Mouse (Mus musculus) layer of hippocampus, adult 9-10 months (tissue): ENCODE measurements around the gene Gm13275.
"Not testable (repeated sequence)": the region's sequence is repeated elsewhere in the genome, so short reads cannot be mapped to it uniquely, and the experiment has no call there.

Source experiments
- DNase-seq: peaks from one replicate; pipeline ENCODE4 v3.0.0; 2022; ENCODE audit warnings: low spot score

The Gm13275 gene

DNA sequence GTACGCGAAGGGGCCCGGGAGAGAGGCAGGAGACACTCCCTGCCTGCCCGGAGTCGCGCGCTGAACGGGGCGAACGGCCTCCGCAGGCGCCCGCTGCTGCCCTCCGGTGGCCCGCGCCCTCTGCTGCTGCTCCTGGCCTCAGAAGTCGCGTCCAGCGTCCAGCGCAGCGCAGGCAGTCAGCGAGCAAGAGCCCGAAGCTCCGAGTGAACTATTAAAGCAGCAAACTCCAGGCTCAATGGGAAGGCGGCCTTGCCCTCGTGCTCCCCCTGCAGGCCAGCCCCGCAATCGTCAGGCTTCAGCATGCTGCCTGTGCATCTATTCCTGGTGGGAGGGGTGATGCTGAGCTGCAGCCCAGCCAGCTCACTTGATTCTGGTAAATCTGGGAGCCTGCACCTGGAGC lies 2.8 kb downstream of the Gm13275 start, which contains the start of gene Gm13279:
TSS of gene Gm13279 (plus strand) at position 301 of the 400 bp plus-strand sequence.
- DNase-seq, result not testable (repeated sequence)

DNA sequence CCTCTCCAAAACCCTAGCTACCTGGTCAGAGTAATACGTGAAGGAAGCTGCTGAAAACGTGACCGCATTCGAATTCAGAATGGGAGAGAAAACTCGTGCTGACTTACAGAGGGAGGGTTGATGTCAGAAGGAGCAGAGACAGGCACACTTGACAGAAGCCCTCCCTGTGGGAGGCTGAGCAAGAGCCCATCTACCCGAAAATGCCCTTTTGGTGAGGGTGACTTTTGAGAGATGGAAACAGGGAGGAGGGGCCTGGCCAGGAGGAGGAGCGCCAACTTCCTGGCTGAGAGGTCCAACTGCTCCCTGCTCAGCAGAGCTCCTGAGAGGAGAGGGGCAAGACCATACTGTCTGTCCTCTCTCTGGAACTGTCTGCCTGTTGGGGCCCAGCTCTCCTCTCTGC lies 5.1 kb downstream of the Gm13275 start, which contains the start of gene Gm13285:
TSS of gene Gm13285 (plus strand) at position 301 of the 400 bp plus-strand sequence.
- not testable (repeated sequence) for DNase-seq

DNA sequence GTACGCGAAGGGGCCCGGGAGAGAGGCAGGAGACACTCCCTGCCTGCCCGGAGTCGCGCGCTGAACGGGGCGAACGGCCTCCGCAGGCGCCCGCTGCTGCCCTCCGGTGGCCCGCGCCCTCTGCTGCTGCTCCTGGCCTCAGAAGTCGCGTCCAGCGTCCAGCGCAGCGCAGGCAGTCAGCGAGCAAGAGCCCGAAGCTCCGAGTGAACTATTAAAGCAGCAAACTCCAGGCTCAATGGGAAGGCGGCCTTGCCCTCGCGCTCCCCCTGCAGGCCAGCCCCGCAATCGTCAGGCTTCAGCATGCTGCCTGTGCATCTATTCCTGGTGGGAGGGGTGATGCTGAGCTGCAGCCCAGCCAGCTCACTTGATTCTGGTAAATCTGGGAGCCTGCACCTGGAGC lies 8.7 kb downstream of the Gm13275 start, which contains the start of gene Gm13287:
TSS of gene Gm13287 (plus strand) at position 301 of the 400 bp plus-strand sequence.
- not testable (repeated sequence) for DNase-seq

DNA sequence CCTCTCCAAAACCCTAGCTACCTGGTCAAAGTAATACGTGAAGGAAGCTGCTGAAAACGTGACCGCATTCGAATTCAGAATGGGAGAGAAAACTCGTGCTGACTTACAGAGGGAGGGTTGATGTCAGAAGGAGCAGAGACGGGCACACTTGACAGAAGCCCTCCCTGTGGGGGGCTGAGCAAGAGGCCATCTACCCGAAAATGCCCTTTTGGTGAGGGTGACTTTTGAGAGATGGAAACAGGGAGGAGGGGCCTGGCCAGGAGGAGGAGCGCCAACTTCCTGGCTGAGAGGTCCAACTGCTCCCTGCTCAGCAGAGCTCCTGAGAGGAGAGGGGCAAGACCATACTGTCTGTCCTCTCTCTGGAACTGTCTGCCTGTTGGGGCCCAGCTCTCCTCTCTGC lies 10.9 kb downstream of the Gm13275 start, which contains the start of gene Gm13288:
TSS of gene Gm13288 (plus strand) at position 301 of the 400 bp plus-strand sequence.
- not testable (repeated sequence) for DNase-seq

DNA sequence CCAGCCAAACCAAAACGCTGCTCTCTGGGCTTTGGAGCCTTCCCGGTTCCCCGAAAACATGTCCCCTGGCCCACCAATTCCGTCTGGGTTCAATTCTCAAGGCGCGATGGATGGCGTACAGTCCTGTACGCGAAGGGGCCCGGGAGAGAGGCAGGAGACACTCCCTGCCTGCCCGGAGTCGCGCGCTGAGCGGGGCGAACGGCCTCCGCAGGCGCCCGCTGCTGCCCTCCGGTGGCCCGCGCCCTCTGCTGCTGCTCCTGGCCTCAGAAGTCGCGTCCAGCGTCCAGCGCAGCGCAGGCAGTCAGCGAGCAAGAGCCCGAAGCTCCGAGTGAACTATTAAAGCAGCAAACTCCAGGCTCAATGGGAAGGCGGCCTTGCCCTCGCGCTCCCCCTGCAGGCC lies 11.5 kb downstream of the Gm13275 start:
- not testable (repeated sequence) for DNase-seq

DNA sequence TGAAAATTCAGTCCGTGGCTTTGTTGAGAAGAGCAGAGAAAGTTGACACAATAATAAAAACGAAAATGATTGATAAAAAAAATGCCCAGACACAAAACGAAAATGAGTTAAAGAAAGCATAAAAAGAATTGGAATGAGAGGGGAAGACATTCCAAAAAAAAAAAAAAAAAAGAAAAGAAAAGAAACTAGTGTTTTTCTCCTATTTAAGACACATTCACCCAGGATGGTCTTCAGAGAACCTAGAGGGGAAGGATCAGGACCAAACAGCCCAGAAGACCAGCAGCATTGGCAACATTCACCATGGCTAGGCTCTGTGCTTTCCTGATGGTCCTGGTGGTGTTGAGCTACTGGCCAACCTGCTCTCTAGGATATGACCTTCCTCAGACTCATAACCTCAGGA lies 21.6 kb downstream of the Gm13275 start, which contains the start of gene Ifna7:
TSS of gene Ifna7 (plus strand) at position 301 of the 400 bp plus-strand sequence.
- no peak for DNase-seq

DNA sequence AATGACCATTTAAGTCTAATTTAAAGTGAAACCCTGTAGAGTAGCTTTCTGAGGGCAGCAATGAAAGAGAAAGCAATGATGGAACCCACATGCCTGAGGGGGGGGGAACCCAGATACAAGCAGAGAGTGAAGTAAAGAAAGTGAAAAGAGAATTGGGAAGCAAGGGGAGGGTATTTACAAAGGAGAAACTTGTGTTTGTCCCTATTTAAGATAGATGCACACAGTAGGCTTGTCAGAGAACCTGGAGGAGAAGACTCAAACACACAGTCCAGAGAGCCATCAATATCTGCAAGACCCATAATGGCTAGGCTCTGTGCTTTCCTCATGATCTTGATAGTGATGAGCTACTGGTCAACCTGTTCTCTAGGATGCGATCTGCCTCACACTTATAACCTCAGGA lies 25.4 kb downstream of the Gm13275 start, which contains the start of gene Ifna11:
TSS of gene Ifna11 (plus strand) at position 301 of the 400 bp plus-strand sequence.
- no peak for DNase-seq

DNA sequence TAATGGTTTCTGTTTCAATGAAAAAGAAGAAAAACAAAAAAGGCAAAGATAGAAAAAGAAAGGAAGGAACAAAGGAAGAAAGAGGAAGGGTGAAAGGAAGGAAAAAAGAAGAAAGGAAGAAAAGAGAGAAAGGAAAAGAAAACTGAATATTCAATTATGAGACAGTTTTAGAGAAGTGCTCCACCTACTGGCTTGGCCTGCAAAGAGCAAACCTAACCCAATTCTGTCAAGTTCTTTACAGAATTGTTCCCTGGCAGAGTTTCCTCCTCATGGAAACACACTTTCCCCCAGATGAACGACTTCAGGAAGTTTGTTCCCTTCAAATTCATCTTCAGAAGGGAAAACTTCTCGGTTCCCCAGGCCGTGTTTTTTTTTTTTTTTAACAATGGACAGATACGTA lies 28.7 kb downstream of the Gm13275 start:
- no peak for DNase-seq

DNA sequence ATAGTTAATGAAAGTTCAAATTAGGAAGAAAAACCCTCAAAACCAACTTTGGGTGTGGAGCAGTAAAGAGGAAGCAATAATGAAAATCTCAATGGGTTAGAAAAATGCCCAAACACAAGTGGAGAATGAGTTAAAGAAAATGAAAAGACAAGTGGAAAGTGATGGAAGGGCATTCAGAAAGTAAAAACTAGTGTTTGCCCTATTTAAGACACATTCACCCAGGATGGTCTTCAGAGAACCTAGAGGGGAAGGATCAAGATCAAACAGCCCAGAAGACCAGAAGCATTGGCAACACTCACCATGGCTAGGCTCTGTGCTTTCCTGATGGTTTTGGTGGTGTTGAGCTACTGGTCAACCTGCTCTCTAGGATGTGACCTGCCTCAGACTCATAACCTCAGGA lies 32.8 kb downstream of the Gm13275 start, which contains the start of gene Ifna6:
TSS of gene Ifna6 (plus strand) at position 301 of the 400 bp plus-strand sequence.
- not testable (repeated sequence) for DNase-seq

DNA sequence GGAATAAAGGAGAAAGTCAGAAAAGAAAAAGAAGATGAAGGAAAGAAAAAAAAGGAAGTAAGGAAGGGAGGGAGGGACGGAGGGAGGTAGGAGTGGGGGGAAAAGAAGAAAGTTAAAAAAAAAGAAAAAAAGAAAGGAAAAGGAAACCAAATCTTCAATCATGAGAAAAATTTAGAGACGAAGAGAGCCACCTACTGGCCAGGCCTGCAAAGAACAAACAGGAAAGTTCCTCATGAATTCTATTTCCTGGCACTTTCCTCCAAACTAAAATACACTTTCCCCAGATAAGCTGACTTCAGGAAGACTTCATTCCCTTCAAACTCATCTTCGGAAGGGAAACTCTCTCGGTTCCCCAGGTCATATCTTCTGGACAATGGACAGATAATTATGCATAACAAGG lies 36.2 kb downstream of the Gm13275 start:
- no peak for DNase-seq

DNA sequence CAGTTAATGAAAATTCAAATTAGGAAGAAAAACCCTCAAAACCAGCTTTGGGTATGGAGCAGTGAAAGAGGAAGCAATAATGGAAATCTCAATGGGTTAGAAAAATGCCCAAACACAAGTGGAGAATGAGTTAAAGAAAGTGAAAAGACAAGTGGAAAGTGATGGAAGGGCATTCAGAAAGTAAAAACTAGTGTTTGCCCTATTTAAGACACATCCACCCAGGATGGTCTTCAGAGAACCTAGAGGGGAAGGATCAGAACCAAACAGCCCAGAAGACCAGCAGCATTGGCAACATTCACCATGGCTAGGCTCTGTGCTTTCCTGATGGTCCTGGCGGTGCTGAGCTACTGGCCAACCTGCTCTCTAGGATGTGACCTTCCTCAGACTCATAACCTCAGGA lies 40.9 kb downstream of the Gm13275 start, which contains the start of gene Ifna5:
TSS of gene Ifna5 (plus strand) at position 301 of the 400 bp plus-strand sequence.
- DNase-seq, result not testable (repeated sequence)

DNA sequence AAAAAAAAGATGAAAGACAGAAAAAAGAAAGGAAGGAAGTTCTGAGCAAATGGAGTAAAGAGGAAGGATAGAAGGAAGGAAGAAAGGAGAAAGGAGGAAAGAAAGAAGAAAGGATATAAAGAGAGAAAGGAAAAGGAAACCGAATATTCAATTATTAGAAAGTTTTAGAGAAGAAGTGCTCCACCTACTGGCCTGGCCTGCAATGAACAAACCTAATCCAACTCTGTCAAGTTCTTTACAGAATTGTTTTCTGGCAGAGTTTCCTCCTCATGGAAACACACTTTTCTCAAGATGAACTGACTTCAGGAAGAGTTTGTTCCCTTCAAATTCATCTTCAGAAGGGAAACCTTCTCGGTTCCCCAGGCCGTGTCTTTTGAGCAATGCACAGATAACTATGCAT lies 44.5 kb downstream of the Gm13275 start:
- no peak for DNase-seq

DNA sequence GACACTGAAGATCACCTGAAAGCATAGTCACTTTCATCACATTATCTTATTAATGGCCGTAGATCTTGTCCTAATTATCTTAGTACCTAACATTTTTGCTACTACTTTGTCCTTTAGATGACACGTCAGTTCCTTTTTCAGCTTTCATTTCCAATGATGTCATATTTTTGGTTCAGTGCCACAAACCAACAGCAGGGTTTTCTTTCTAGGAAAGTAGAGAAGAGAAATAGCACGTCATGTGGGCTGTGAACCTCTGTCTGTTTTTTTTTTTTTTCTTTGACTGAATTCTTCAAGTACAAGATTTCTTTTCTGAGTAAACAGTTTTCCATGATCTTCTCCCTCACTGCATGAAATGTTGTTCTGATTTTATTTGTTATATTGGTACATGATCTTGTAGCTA lies 45.8 kb downstream of the Gm13275 start:
- no peak for DNase-seq

DNA sequence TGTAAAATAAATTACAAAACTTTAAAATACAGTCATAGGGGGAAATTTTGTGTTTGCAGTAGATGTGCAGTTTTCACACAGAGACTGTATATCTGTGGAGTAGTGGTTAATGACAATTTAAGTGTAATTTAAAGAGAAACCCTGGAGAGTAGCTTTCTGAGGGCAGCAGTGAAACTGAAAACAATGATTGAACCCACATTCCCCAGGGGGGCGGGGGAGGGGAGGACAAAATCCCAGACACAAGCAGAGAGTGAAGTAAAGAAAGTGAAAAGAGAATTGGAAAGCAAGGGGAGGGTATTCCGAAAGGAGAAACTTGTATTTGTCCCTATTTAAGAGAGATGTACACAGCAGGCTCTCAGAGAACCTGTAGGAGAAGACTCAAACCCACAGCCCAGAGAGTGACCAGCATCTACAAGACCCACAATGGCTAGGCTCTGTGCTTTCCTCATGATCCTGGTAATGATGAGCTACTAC lies 47.2 kb downstream of the Gm13275 start, which contains the start of gene Ifna4:
TSS of gene Ifna4 (plus strand) at position 424 of the 474 bp plus-strand sequence.
- DNase-seq, result no peak
